Mouse (Mus musculus): ENCODE results near the gene Metrn.

DNA sequence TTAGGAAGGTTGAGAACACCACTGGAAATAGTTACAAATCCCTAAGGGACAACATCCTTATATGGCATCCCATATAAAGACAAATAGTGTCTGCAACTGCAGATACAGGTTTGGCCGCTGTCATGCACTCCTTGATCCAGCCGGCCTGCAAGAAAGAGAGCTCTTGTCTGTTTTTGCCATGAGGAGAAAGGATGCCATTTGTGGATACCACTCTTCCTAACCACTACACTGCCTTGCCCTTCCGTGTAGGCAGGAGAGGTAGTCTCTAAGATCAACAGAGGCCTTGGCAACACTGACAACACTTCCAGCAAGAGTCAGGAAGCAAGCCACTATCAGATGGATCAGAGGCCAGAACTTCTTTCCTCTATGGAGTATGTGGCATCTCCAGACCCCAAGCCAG lies 10.7 kb downstream of the Metrn start, which contains the start of gene Ccdc78:
- TF ChIP-seq POLR2A (IDR thresholded peaks at IDR 0.05; ENCODE audit: low read depth, low read length) = no peak; the same call in 1 of the 2 replicates
- no peak for TF ChIP-seq CTCF (IDR thresholded peaks at IDR 0.05; ENCODE audit: borderline replicate concordance, insufficient read depth, low read length)

Data from embryonic fibroblast, embryonic 13.5 days (primary cell).